Mouse (Mus musculus): Measurements from ENCODE around the gene Olfr1198. TPM values are rescaled to one million over a fixed set of nuclear protein-coding genes. Genes with fewer than 3 reads are reported as not detected.

The Olfr1198 gene
- polyA plus RNA-seq (2017; shearing (Covaris generic)), result not detected

GRCm38 (mm10) chr2:88751270-88751669 is at the start of gene Olfr1198:
Olfr1198 (minus strand) TSS chr2:88751370.

GRCm38 (mm10) chr2:88792736-88793135 is 41.6 kb upstream of the Olfr1198 start, which contains the start of gene Olfr1201:
Olfr1201 (plus strand) TSS chr2:88793036.

GRCm38 (mm10) chr2:88770388-88770787 is 19.2 kb upstream of the Olfr1198 start, which contains the start of gene Olfr1200:
Olfr1200 (minus strand) TSS chr2:88770488.

GRCm38 (mm10) chr2:88760369-88760768 is 9.2 kb upstream of the Olfr1198 start, which contains the start of gene Olfr1199:
Olfr1199 (minus strand) TSS chr2:88760469.

GRCm38 (mm10) chr2:88732266-88732665 is 18.9 kb downstream of the Olfr1198 start, which contains the start of gene Olfr1197:
Olfr1197 (minus strand) TSS chr2:88732366.

GRCm38 (mm10) chr2:88704497-88704896 is 46.7 kb downstream of the Olfr1198 start, which contains the start of gene Olfr1196:
Olfr1196 (minus strand) TSS chr2:88704597.

Other genes starting within 250 kb of the Olfr1198 start
- gene Olfr1186, start 232.8 kb downstream of the Olfr1198 start, polyA plus RNA-seq (2017; shearing (Covaris generic)), result not detected
- gene Olfr1188, start 194.4 kb downstream of the Olfr1198 start, polyA plus RNA-seq (2017; shearing (Covaris generic)), result not detected
- not detected for gene Olfr1189, start 164.9 kb downstream of the Olfr1198 start, polyA plus RNA-seq (2017; shearing (Covaris generic))
- not detected for gene Olfr1191-ps1, start 110.8 kb downstream of the Olfr1198 start, polyA plus RNA-seq (2017; shearing (Covaris generic))
- not detected for gene Olfr1192-ps1, start 102.9 kb downstream of the Olfr1198 start, polyA plus RNA-seq (2017; shearing (Covaris generic))
- gene Olfr1193, start 75.7 kb downstream of the Olfr1198 start, polyA plus RNA-seq (2017; shearing (Covaris generic)), result not detected
- not detected for gene Olfr1195, start 62.2 kb downstream of the Olfr1198 start, polyA plus RNA-seq (2017; shearing (Covaris generic))
- gene Olfr1196, start 46.8 kb downstream of the Olfr1198 start, polyA plus RNA-seq (2017; shearing (Covaris generic)), result not detected
- gene Olfr1197, start 19.0 kb downstream of the Olfr1198 start, polyA plus RNA-seq (2017; shearing (Covaris generic)), result not detected
- not detected for gene Olfr1199, start 9.1 kb upstream of the Olfr1198 start, polyA plus RNA-seq (2017; shearing (Covaris generic))
- not detected for gene Olfr1200, start 19.1 kb upstream of the Olfr1198 start, polyA plus RNA-seq (2017; shearing (Covaris generic))
- not detected for gene Olfr1201, start 41.7 kb upstream of the Olfr1198 start, polyA plus RNA-seq (2017; shearing (Covaris generic))
- not detected for gene Olfr1202, start 63.1 kb upstream of the Olfr1198 start, polyA plus RNA-seq (2017; shearing (Covaris generic))
- gene Olfr1205, start 78.4 kb upstream of the Olfr1198 start, polyA plus RNA-seq (2017; shearing (Covaris generic)), result not detected
- gene Olfr1204, start 97.9 kb upstream of the Olfr1198 start, polyA plus RNA-seq (2017; shearing (Covaris generic)), result not detected
- gene Olfr1206, start 111.9 kb upstream of the Olfr1198 start, polyA plus RNA-seq (2017; shearing (Covaris generic)), result not detected
- gene Olfr1208, start 150.9 kb upstream of the Olfr1198 start, polyA plus RNA-seq (2017; shearing (Covaris generic)), result not detected
- gene Olfr1209, start 163.8 kb upstream of the Olfr1198 start, polyA plus RNA-seq (2017; shearing (Covaris generic)), result not detected
- gene Olfr1211, start 186.7 kb upstream of the Olfr1198 start, polyA plus RNA-seq (2017; shearing (Covaris generic)), result not detected
- gene Olfr1212, start 202.6 kb upstream of the Olfr1198 start, polyA plus RNA-seq (2017; shearing (Covaris generic)), result not detected
- not detected for gene Gm13762, start 228.9 kb upstream of the Olfr1198 start, polyA plus RNA-seq (2017; shearing (Covaris generic))
- not detected for gene Olfr1214, start 241.3 kb upstream of the Olfr1198 start, polyA plus RNA-seq (2017; shearing (Covaris generic))

All from effector memory CD4-positive, alpha-beta T cell, adult 7 months (primary cell).